Mouse (Mus musculus) hindbrain, postnatal 0 days (tissue): ENCODE measurements around the gene Calhm6. TPM values are rescaled to one million over a fixed set of nuclear protein-coding genes. Genes with fewer than 3 reads are reported as not detected.
A peak's percentile ranks its signal among the peaks of the same experiment; 100 is the strongest.

Experiments
- ATAC-seq: fragments of 200-750 bp; cut with Nextera tagmentation; 2 replicates; pipeline ENCODE4 v1.8.0; 2017; ENCODE audit warnings: mild to moderate bottlenecking, moderate TSS enrichment, moderate library complexity
- DNase-seq: peaks from one replicate; pipeline ENCODE4 v3.0.0-alpha.2; 2015; ENCODE audit warnings: low spot score
- H3K27ac ChIP-seq: fragments of 300-500 bp; sonication (generic); 2 replicates; pipeline ENCODE4 v1.5.1; 2014; ENCODE audit warnings: mild to moderate bottlenecking
- H3K27me3 ChIP-seq: fragments of 300-500 bp; sonication (generic); 2 replicates; pipeline ENCODE4 v1.6.1; 2014; ENCODE audit warnings: low read length, mixed read lengths; ENCODE audit not compliant: insufficient read depth
- H3K36me3 ChIP-seq: fragments of 300-500 bp; sonication (generic); 2 replicates; pipeline ENCODE4 v1.6.1; 2014; ENCODE audit warnings: low read length, mixed read lengths; ENCODE audit not compliant: insufficient read depth
- H3K4me1 ChIP-seq: fragments of 300-500 bp; sonication (generic); 2 replicates; pipeline ENCODE4 v1.6.1; 2014; ENCODE audit warnings: antibody characterized with exemption, low read length, mixed read lengths; ENCODE audit not compliant: insufficient read depth
- H3K4me2 ChIP-seq: fragments of 300-500 bp; sonication (generic); 2 replicates; pipeline ENCODE4 v1.6.1; 2014; ENCODE audit warnings: low read depth, mild to moderate bottlenecking, low read length, moderate library complexity, mixed read lengths
- H3K4me3 ChIP-seq: fragments of 300-500 bp; sonication (generic); 2 replicates; pipeline ENCODE4 v1.5.1; 2014; ENCODE audit warnings: low read length
- H3K9ac ChIP-seq: fragments of 300-500 bp; sonication (generic); replicated peaks from 2 replicates; pipeline ENCODE4 v1.6.1; 2014; ENCODE audit warnings: mild to moderate bottlenecking, low read length, moderate library complexity, mixed read lengths
- H3K9me3 ChIP-seq: fragments of 300-500 bp; sonication (generic); 2 replicates; pipeline ENCODE4 v1.6.1; 2016; ENCODE audit warnings: low read length, mixed read lengths
- CTCF ChIP-seq: IDR thresholded peaks from 2 replicates; pipeline ENCODE4 v1.5.1; 2016; ENCODE audit warnings: antibody characterized with exemption, control low read depth, low read depth
- WGBS: fragments of 180-500 bp; shearing (Covaris S2); extraction: QIAGEN DNeasy Blood & Tissue Kit; methylation state at CpG from one replicate; pipeline ENCODE4 v1.1.7; 2014; 5-methylcytosine and 5-hydroxymethylcytosine counted together
- polyA plus RNA-seq: library from polyadenylated mRNA; unstranded; fragments of >200 nt; fragmentation: Nextera tagmentation; extraction: Ambion mirVana; gene quantifications from 2 replicates; pipeline ENCODE4 v1.2.1, GENCODE M21; 2015
- total RNA-seq: library from RNA; depleted of rRNA; stranded (reverse); fragments of >200 nt; gene quantifications from 2 replicates; pipeline ENCODE4 v1.2.3, GENCODE M21; 2014; rRNA removed

Gene Calhm6
- total RNA-seq (0.16 and 2.6 TPM in 2 replicates), polyA plus RNA-seq (1.1 and 1.5 TPM in 2 replicates)

DNA sequence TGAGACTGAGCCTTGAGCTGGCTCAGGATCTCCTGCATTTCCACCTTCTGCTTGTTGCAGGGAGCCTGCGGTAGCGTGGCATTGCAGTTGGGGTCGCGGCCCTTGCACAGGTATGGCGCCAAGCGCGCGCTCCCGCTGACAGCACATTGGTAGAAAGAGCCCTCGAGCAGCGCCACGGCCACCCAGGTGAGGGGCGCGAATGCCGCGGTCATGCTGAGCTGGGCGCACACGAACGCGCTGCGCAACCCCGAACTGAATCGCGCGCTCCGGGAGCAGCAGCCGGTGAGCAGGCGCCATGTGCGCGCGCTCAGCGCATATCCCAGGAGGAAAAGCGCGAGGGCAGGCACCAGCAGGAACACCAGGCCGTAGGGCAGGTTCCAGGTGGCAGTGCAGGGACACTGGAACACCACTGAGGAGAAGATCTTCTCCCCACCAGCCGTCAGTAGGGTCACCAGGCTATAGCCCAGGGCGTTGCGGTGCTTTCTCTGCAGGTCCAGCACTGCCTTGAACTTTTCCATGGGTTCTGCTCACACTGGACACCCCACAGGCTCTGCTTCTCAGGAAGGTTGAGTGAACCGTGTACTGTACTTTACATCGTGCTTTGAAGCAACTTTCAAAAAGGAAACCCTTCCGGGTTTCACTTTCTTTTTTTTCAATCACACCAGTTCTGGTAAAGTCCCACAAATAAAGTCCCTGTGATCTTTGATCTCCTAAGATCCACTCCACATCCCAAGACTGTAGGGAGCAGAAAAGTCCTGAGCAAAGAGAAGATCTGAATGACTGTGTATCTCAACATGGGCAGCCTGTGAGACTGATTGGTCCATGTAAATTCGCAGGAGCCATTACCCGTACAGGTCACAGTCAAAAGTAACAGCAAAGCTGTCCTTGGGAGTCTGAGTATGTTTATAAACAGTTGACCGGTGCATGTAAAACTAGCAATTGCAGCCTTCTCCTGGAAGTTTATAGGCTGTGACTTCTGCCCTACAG is at the start of gene Calhm6:
TSS of gene Calhm6 (minus strand) at position 593 of the 987 bp plus-strand sequence.
- Histone ChIP-seq H3K27ac (no peak within 1 kb of the TSS), H3K4me3 (peak within 1 kb of the TSS; percentile 50), H3K9me3 (no peaks in the 10 kb centered on the region), H3K9ac (peak within 1 kb of the TSS; percentile 51), H3K27me3 (no peaks in the 10 kb centered on the region), H3K4me2 (peak within 1 kb of the TSS; percentile 74), H3K36me3 (no peaks in the 10 kb centered on the region), H3K4me1 (no peaks in the 10 kb centered on the region)
- ATAC-seq, result peak; percentile 89
- no peak for TF ChIP-seq CTCF
- 19% methylated on average over 44 of the region's 44 CpGs for WGBS
- peak; percentile 63 for DNase-seq

DNA sequence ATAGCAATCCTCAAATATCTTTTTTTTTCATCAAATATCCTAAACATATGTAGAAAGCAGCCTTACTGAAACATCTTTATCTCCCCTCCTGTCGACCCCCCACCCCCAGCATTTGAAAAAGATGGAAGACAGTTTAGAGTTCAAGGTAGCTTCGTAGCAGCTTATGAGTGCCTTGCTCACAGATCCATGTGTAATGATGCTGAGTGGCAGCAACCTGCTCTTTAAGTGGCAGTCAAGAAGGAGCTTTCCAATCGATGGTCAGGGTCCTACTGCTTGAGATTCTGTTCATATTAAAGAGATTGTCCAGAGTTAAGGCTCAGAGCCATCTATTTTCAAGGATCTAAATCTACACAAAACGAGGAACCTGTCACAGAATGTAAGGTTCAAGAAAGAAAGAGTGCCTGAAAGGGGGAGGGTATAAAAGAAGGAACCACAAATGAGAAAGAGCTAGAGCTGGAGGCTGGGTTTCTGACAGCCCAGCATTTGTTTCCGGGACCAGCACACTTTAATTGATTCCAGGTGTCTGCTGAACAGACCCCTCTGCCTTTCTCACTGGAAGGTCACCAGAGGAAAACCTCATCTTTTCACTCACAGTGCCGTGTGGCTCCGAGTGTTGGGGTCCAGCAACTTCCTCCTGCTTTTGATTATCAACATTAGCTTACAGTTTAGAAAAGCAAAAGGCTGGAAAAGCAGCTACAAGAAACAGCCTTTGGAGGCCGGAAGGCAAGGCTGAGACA is 48.3 kb upstream of the Calhm6 start:
- Histone ChIP-seq H3K4me1 (no peaks in the 10 kb centered on the region), H3K27ac (no peak overlapping the region), H3K36me3 (no peaks in the 10 kb centered on the region), H3K9ac (no peak overlapping the region), H3K4me2 (no peak overlapping the region), H3K9me3 (no peaks in the 10 kb centered on the region), H3K27me3 (no peaks in the 10 kb centered on the region), H3K4me3 (no peak overlapping the region)
- TF ChIP-seq CTCF, result no peak
- WGBS, result 65% methylated on average over 8 of the region's 8 CpGs
- ATAC-seq (no peak), DNase-seq (no peak)

DNA sequence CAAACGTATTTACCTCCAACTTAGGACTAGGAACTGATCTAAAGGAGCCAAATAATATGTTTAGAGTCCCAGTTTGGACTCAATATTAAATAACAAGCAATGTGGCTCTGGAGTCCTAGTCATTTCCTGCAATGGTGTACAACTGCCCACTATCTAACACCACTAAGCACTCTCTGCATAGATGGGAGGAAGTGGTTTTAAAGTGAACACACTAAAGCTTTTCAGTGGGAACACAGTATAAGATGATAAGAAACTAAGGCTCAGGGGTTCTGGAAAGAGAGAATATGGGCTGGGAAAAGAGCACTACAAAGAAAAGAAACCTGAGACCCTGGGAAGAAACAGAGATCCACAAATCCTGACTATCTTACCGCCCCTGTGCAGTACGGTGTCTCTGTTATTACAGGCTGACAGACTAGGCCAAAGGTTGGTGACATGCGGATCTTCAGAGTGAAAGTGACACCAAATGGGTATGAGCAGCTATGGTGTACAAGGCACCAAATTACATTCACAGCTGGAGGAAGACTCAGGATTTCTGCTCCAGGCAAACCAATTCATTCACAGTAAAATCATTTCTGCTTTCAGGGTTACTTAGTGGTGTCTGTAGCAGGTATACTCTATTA is 45.0 kb upstream of the Calhm6 start:
- H3K9ac ChIP-seq, result no peak overlapping the region
- H3K36me3 ChIP-seq, result no peaks in the 10 kb centered on the region
- 84% methylated on average over 4 of the region's 4 CpGs for WGBS
- no peak overlapping the region for H3K27ac ChIP-seq
- DNase-seq (no peak), ATAC-seq (no peak)
- TF ChIP-seq CTCF, result no peak
- no peaks in the 10 kb centered on the region for H3K9me3 ChIP-seq
- no peaks in the 10 kb centered on the region for H3K4me1 ChIP-seq
- H3K4me2 ChIP-seq, result no peak overlapping the region
- H3K4me3 ChIP-seq, result no peak overlapping the region
- no peaks in the 10 kb centered on the region for H3K27me3 ChIP-seq

DNA sequence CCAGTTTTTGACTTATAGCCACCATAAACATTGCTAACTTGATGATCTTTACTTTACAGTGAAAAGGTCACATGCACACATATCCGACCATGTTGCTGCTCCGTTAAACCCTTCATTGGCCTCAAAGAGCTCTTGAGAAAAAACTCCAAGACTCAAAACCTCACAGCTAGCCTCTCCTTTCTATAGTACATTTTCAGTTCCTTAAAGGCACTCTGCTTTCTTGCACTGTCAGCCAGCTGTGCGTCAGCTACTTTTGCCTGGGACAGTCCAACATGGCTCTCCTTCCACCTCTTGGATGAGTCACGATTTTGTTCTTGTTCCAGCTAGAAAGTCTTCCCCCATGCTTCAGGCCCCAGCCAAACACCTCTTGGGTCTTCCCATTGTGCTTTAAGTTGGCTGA is 43.9 kb upstream of the Calhm6 start:
- H3K9ac ChIP-seq, result no peak overlapping the region
- no peaks in the 10 kb centered on the region for H3K36me3 ChIP-seq
- no peak for TF ChIP-seq CTCF
- H3K4me1 ChIP-seq, result no peaks in the 10 kb centered on the region
- H3K27me3 ChIP-seq, result no peaks in the 10 kb centered on the region
- ATAC-seq, result no peak
- no peaks in the 10 kb centered on the region for H3K9me3 ChIP-seq
- H3K4me3 ChIP-seq, result no peak overlapping the region
- WGBS, result 88% methylated on average over 4 of the region's 4 CpGs
- no peak for DNase-seq
- H3K4me2 ChIP-seq, result no peak overlapping the region
- H3K27ac ChIP-seq, result no peak overlapping the region

DNA sequence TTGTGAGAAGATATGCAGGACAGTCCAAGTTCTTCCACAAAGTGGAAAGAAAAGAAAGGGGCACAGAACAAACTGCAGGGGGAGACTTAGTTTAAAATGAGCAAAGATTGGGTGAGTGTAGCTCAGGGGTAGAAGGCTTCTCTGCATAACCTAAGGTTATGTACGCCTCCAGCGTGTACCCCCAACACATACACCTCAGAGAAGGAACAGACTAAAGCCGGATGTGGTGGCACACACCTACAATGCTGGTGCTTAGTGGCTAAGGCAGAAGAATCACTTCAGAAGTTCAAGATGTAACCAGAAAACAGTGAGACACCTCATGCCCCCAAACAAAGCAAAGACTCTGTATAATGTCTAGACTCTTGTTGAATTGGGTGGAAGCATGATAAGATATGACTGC is 43.4 kb upstream of the Calhm6 start:
- Histone ChIP-seq H3K27ac (no peak overlapping the region), H3K4me1 (no peaks in the 10 kb centered on the region)

DNA sequence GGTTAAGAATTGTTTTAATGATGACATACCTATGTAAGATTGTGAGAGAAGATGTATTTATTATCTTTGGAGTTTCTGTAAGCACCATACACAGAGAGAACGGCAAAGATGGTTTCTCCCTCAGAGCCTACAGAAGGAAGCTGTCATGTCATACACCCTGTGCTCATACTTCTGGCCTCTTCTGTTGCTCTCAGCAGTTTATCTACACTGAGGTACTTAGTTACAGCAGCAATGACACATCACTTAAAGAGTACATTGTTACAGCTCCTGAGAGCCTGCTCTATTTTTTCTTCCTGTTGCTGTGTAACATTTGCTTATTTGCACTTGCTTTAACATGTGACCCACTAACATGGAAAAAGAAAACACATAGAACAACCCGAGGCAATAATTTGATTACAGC is 39.2 kb upstream of the Calhm6 start:
- H3K4me1 ChIP-seq, result no peaks in the 10 kb centered on the region
- no peak for ATAC-seq
- H3K27ac ChIP-seq, result no peak overlapping the region
- 78% methylated on average over 2 of the region's 2 CpGs for WGBS
- no peak for DNase-seq
- 0 out of 2 replicates have a peak, but pooled peaks cover 5% of the 10 kb centered on the region for H3K36me3 ChIP-seq
- no peaks in the 10 kb centered on the region for H3K9me3 ChIP-seq
- no peak for TF ChIP-seq CTCF
- no peaks in the 10 kb centered on the region for H3K27me3 ChIP-seq
- H3K4me3 ChIP-seq, result no peak overlapping the region
- no peak overlapping the region for H3K9ac ChIP-seq
- H3K4me2 ChIP-seq, result no peak overlapping the region

More for the DNA sequence above, 43.4 kb upstream of the Calhm6 start:
- Histone ChIP-seq H3K9me3 (no peaks in the 10 kb centered on the region), H3K9ac (no peak overlapping the region), H3K36me3 (no peaks in the 10 kb centered on the region), H3K27me3 (no peaks in the 10 kb centered on the region), H3K4me2 (no peak overlapping the region), H3K4me3 (no peak overlapping the region)
- ATAC-seq (no peak), DNase-seq (no peak)
- TF ChIP-seq CTCF, result no peak
- 99% methylated on average over 3 of the region's 3 CpGs for WGBS
